Mouse (Mus musculus) olfactory bulb, adult 2 months (tissue): ENCODE results near the gene Morc1.

ENCODE experiments used
- CTCF ChIP-seq: fragments of 200-500 bp; IDR thresholded peaks from 2 replicates; pipeline ENCODE4 v1.5.1; 2012; ENCODE audit warnings: low read depth, mild to moderate bottlenecking, low read length, moderate library complexity; ENCODE audit not compliant: insufficient read depth
- POLR2A ChIP-seq: fragments of 200-500 bp; IDR thresholded peaks from 2 replicates; pipeline ENCODE4 v1.6.1; 2012; ENCODE audit warnings: mild to moderate bottlenecking, low read depth, low read length, moderate library complexity; ENCODE audit not compliant: insufficient read depth

DNA sequence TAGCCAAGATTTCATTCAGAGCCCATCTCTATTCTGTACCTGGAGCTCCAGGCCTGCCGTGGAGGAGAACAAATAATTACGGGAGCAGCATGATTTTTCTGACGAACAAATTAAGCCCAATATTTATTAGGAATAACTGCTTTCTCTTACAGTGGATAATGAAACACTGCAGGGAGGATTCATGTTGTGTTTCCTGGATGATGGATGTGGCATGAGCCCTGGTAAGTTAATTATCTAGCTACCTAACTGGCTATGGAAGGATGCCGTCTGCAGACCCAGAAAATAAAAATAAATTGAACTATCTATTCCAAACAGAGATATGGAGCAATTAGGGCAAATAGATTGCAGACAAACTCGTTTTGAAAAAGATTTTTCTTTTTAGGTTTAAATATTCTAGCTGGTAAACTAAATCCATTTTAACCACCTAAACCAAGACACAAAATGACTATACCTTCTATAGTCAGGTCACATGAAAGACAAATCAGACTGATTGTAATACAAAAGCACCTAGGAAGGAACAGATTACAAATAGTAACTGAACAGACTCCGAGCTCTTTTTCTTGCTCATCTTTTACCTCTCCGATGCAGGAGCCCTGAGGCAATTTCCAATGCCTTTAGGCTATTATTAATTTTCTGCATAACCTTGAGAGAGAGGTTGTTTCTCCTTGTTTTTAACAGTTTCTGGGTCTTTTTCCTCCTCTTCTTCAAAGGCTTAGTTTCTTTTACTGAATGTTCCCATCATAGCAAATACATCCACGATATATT lies 15.3 kb downstream of the Morc1 start:
- TF ChIP-seq CTCF (no peak), POLR2A (no peak)
